In the genomic region with DNA sequence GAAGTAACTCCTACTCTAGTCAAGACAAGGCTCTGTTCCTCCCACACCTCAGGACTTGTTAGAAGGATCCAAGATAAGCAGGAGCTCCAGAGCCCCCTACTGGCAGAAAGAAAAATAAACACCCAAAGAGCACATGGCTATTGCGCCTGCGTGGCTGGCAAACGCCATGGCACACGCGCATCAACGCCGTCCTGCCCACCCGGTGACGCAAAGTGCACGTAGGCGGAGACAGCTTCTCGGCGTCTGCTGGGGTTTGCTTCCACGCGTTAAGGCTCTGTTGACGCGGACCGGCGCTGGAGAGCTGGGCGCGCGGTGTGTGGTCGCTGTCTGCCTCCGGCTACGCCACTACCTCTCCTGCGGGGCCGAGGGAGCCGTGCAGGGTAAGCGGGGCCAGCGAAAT, we compare ENCODE assay signal across 7 mouse cellular contexts. TPM values are rescaled to one million over a fixed set of nuclear protein-coding genes. Genes with fewer than 3 reads are reported as not detected.
A peak's percentile ranks its signal among the peaks of the same experiment; 100 is the strongest.
DNase-seq lines count a peak whose midpoint lies in the region; ATAC-seq lines count a peak whose summit lies in the region.

A gene (plus strand): TSS at position 189 of the 400 bp plus-strand sequence.

- H3K9me3 ChIP-seq in embryonic facial prominence, embryonic 10.5 days, result no peaks in the 10 kb centered on the region
- H3K9me3 ChIP-seq in limb, embryonic 10.5 days (replicated peaks), result no peaks in the 10 kb centered on the region
- H3K9me3 ChIP-seq in midbrain, embryonic 13.5 days, result no peaks in the 10 kb centered on the region

- DNase-seq in adrenal gland, postnatal 10 days, result peak; percentile 95
- peak; percentile 95 for DNase-seq in embryonic facial prominence, embryonic 10.5 days (ENCODE audit: low spot score)
- DNase-seq in kidney, adult 11 months, result peak; percentile 96
- peak; percentile 92 for DNase-seq in limb, embryonic 10.5 days (ENCODE audit: low spot score)
- peak; percentile 86 for DNase-seq in spleen, adult 12 weeks (ENCODE audit: low spot score)

- H3K4me1 ChIP-seq in embryonic facial prominence, embryonic 10.5 days, result peaks cover 10% of the 10 kb centered on the region
- peaks cover 12% of the 10 kb centered on the region for H3K4me1 ChIP-seq in limb, embryonic 10.5 days
- peaks cover 11% of the 10 kb centered on the region for H3K4me1 ChIP-seq in midbrain, embryonic 13.5 days (replicated peaks)

- under 1% methylated on average over 30 of the region's 30 CpGs for WGBS in embryonic facial prominence, embryonic 10.5 days
- WGBS in limb, embryonic 10.5 days, result under 1% methylated on average over 30 of the region's 30 CpGs
- 0% methylated on average over 30 of the region's 30 CpGs for WGBS in midbrain, embryonic 13.5 days

- ATAC-seq in granulocyte monocyte progenitor cell, adult 5-6 weeks (replicated peaks; ENCODE audit: poor library complexity, severe bottlenecking), result peak; percentile 85
- ATAC-seq in midbrain, embryonic 13.5 days, result peak; percentile 98

- peaks cover 21% of the 10 kb centered on the region for H3K36me3 ChIP-seq in embryonic facial prominence, embryonic 10.5 days (replicated peaks)
- peaks cover 12% of the 10 kb centered on the region for H3K36me3 ChIP-seq in limb, embryonic 10.5 days
- H3K36me3 ChIP-seq in midbrain, embryonic 13.5 days, result peaks cover 12% of the 10 kb centered on the region

- peak within 1 kb of the TSS; percentile 79 for H3K4me3 ChIP-seq in embryonic facial prominence, embryonic 10.5 days
- H3K4me3 ChIP-seq in limb, embryonic 10.5 days, result peak within 1 kb of the TSS; percentile 84
- H3K4me3 ChIP-seq in midbrain, embryonic 13.5 days (replicated peaks), result peak within 1 kb of the TSS; percentile 81

- peak within 1 kb of the TSS; percentile 90 for H3K27ac ChIP-seq in embryonic facial prominence, embryonic 10.5 days (replicated peaks)
- H3K27ac ChIP-seq in limb, embryonic 10.5 days, result peak within 1 kb of the TSS; percentile 89
- H3K27ac ChIP-seq in midbrain, embryonic 13.5 days, result peak within 1 kb of the TSS; percentile 86

- H3K27me3 ChIP-seq in embryonic facial prominence, embryonic 10.5 days (replicated peaks; ENCODE audit: low read depth, poor library complexity, severe bottlenecking), result peaks cover 4% of the 10 kb centered on the region; the same call in 1 of the 2 replicates
- H3K27me3 ChIP-seq in limb, embryonic 10.5 days (ENCODE audit: low read depth, poor library complexity, severe bottlenecking), result no peaks in the 10 kb centered on the region
- H3K27me3 ChIP-seq in midbrain, embryonic 13.5 days, result peaks cover 12% of the 10 kb centered on the region; the same call in 1 of the 2 replicates

- peak within 1 kb of the TSS; percentile 87 for H3K9ac ChIP-seq in midbrain, embryonic 13.5 days (replicated peaks)

- H3K4me2 ChIP-seq in midbrain, embryonic 13.5 days (replicated peaks), result peak within 1 kb of the TSS; percentile 94

RNA-seq across cellular contexts. Expression of the gene that starts here (rescaled TPM):
- 10 to 100 TPM; 14.0 to 14.2 TPM for total RNA-seq in adrenal gland, postnatal 10 days (2021)
- polyA plus RNA-seq in embryonic facial prominence, embryonic 10.5 days (2016; fragmentation: Nextera tagmentation; extraction: Ambion mirVana), result 30.7 and 37.1 TPM in 2 replicates
- 15.8 and 17.0 TPM in 2 replicates for total RNA-seq in granulocyte monocyte progenitor cell, adult 5-6 weeks (2014; fragmentation: Nextera tagmentation)
- 14.7 and 15.6 TPM in 2 replicates for total RNA-seq in granulocyte monocyte progenitor cell, adult 5-6 weeks (2017)
- 35.1 and 35.7 TPM in 2 replicates for polyA plus RNA-seq in limb, embryonic 10.5 days (2016; fragmentation: Nextera tagmentation; extraction: Ambion mirVana)
- polyA plus RNA-seq in midbrain, embryonic 13.5 days (2015; fragmentation: Nextera tagmentation; extraction: Ambion mirVana), result 43.0 and 47.6 TPM in 2 replicates

Comparison
In these comparisons a context has a peak if more than half of its experiments do, and no peak if none do; other contexts are left out.
1. Peak in every context shown above with its lines: DNase-seq, ATAC-seq, H3K4me3 ChIP-seq and H3K27ac ChIP-seq.